Mouse (Mus musculus) lung, postnatal 0 days (tissue): ENCODE data around the gene Pdk2.

ENCODE experiments used
- CTCF ChIP-seq: IDR thresholded peaks from 2 replicates; pipeline ENCODE4 v1.5.1; 2016; ENCODE audit warnings: antibody characterized with exemption, mild to moderate bottlenecking
- EP300 ChIP-seq: IDR thresholded peaks from 2 replicates; pipeline ENCODE4 v1.6.1; 2016; ENCODE audit warnings: antibody characterized with exemption, mild to moderate bottlenecking, control low read depth

DNA sequence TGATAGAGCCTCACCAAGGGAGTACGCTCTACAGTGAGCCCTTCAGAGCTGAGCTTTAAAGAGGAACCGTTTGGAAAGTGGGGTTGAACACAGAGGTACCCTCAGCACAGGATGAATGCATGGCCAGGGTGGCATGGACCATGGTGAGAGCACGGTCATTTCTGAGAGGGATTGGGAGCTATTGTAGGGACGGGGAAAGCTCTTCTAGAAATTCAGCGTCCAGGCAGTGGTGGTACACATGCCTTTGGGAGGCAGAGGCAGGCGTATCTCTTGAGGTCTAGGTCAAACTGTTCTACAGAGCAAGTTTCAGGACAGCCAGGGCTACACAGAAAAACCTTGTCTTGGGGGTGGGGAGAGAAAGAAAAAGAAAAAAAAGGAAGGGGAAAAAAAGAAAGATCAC, 44.2 kb downstream of the Pdk2 start:
- TF ChIP-seq EP300 (no peak), CTCF (no peak)
